Mouse (Mus musculus) forebrain, embryonic 12.5 days (tissue): ENCODE data around the gene Ripk4. TPM values are rescaled to one million over a fixed set of nuclear protein-coding genes. Genes with fewer than 3 reads are reported as not detected.

Experiments used
- ATAC-seq: fragments of 200-750 bp; cut with Nextera tagmentation; 2 replicates; pipeline ENCODE4 v1.8.0; 2017; ENCODE audit warnings: moderate TSS enrichment; ENCODE audit not compliant: low FRiP score
- H3K27ac ChIP-seq: fragments of 300-500 bp; sonication (generic); 2 replicates; pipeline ENCODE4 v1.5.1; 2016; ENCODE audit warnings: mild to moderate bottlenecking
- H3K27me3 ChIP-seq: fragments of 300-500 bp; sonication (generic); 2 replicates; pipeline ENCODE4 v1.6.1; 2016; ENCODE audit warnings: mild to moderate bottlenecking
- H3K36me3 ChIP-seq: fragments of 300-500 bp; sonication (generic); replicated peaks from 2 replicates; pipeline ENCODE4 v1.6.1; 2016; ENCODE audit warnings: mild to moderate bottlenecking
- H3K4me1 ChIP-seq: fragments of 300-500 bp; sonication (generic); 2 replicates; pipeline ENCODE4 v1.6.1; 2016
- H3K4me2 ChIP-seq: fragments of 300-500 bp; sonication (generic); 2 replicates; pipeline ENCODE4 v1.6.1; 2016; ENCODE audit warnings: mild to moderate bottlenecking, moderate library complexity
- H3K4me3 ChIP-seq: fragments of 300-500 bp; sonication (generic); replicated peaks from 2 replicates; pipeline ENCODE4 v1.5.1; 2016; ENCODE audit warnings: mild to moderate bottlenecking
- H3K9ac ChIP-seq: fragments of 300-500 bp; sonication (generic); 2 replicates; pipeline ENCODE4 v1.6.1; 2016; ENCODE audit warnings: mild to moderate bottlenecking
- H3K9me3 ChIP-seq: fragments of 300-500 bp; sonication (generic); 2 replicates; pipeline ENCODE4 v1.6.1; 2016
- whole genome bisulfite sequencing: fragments of 180-500 bp; shearing (Covaris S2); methylation state at CpG from one replicate; pipeline ENCODE4 v1.1.7; 2016; 5-methylcytosine and 5-hydroxymethylcytosine counted together
- polyA plus RNA-seq: library from polyadenylated mRNA; unstranded; fragments of >200 nt; fragmentation: Nextera tagmentation; extraction: Ambion mirVana; gene quantifications from 2 replicates; pipeline ENCODE4 v1.2.1, GENCODE M21; 2016

Ripk4 gene
- 1.3 and 1.6 TPM in 2 replicates for polyA plus RNA-seq

GRCm38 (mm10) chr16:97763061-97763989, at the start of gene Ripk4:
TSS of gene Ripk4 (minus strand) at chr16:97763787.
- Histone ChIP-seq H3K36me3 (no peaks in the 10 kb centered on the region), H3K4me1 (peaks cover 11% of the 10 kb centered on the region), H3K4me2 (peak within 1 kb of the TSS; percentile 88), H3K4me3 (peak within 1 kb of the TSS; percentile 49), H3K27ac (no peak within 1 kb of the TSS), H3K27me3 (peaks cover 69% of the 10 kb centered on the region), H3K9ac (peak within 1 kb of the TSS; percentile 29; the same call in 1 of the 2 replicates), H3K9me3 (no peaks in the 10 kb centered on the region)
- under 1% methylated on average over 88 of the region's 88 CpGs for whole genome bisulfite sequencing
- ATAC-seq = peak; percentile 68

GRCm38 (mm10) chr16:97808881-97809280, 45.3 kb upstream of the Ripk4 start:
- ATAC-seq = no peak
- H3K4me3 ChIP-seq = no peak overlapping the region
- no peaks in the 10 kb centered on the region for H3K9me3 ChIP-seq
- no peaks in the 10 kb centered on the region for H3K4me1 ChIP-seq
- no peak overlapping the region for H3K9ac ChIP-seq
- H3K36me3 ChIP-seq = peaks cover 97% of the 10 kb centered on the region
- WGBS = 97% methylated on average over 3 of the region's 3 CpGs
- H3K27me3 ChIP-seq = no peaks in the 10 kb centered on the region
- no peak overlapping the region for H3K27ac ChIP-seq
- H3K4me2 ChIP-seq = no peak overlapping the region

- no peak overlapping the region for H3K27ac ChIP-seq
- WGBS = 95% methylated on average over 3 of the region's 3 CpGs
- H3K27me3 ChIP-seq = no peaks in the 10 kb centered on the region
- H3K4me1 ChIP-seq = no peaks in the 10 kb centered on the region
- H3K4me2 ChIP-seq = no peak overlapping the region
- no peak for ATAC-seq
- peaks cover 85% of the 10 kb centered on the region for H3K36me3 ChIP-seq
- H3K9me3 ChIP-seq = no peaks in the 10 kb centered on the region
- no peak overlapping the region for H3K4me3 ChIP-seq
- no peak overlapping the region for H3K9ac ChIP-seq
Observed at GRCm38 (mm10) chr16:97805646-97806045, 42.1 kb upstream of the Ripk4 start.

- H3K27ac ChIP-seq = no peak overlapping the region
- ATAC-seq = peak; percentile 49; the same call in 1 of the 2 replicates
- no peaks in the 10 kb centered on the region for H3K4me1 ChIP-seq
- no peaks in the 10 kb centered on the region for H3K27me3 ChIP-seq
- no peak overlapping the region for H3K4me3 ChIP-seq
- WGBS = 80% methylated on average over 7 of the region's 7 CpGs
- H3K9me3 ChIP-seq = no peaks in the 10 kb centered on the region
- no peak overlapping the region for H3K4me2 ChIP-seq
- H3K36me3 ChIP-seq = peaks cover 84% of the 10 kb centered on the region
- H3K9ac ChIP-seq = no peak overlapping the region
Observed at GRCm38 (mm10) chr16:97804680-97805547, 41.3 kb upstream of the Ripk4 start.

GRCm38 (mm10) chr16:97797950-97798869, 34.6 kb upstream of the Ripk4 start:
- ATAC-seq = no peak
- Histone ChIP-seq H3K4me1 (no peaks in the 10 kb centered on the region), H3K4me2 (no peak overlapping the region), H3K27me3 (no peaks in the 10 kb centered on the region), H3K9ac (no peak overlapping the region), H3K9me3 (no peaks in the 10 kb centered on the region), H3K27ac (no peak overlapping the region), H3K36me3 (peaks cover 79% of the 10 kb centered on the region), H3K4me3 (no peak overlapping the region)
- WGBS = 96% methylated on average over 7 of the region's 7 CpGs

- H3K4me2 ChIP-seq = no peak overlapping the region
- no peak overlapping the region for H3K4me3 ChIP-seq
- H3K9ac ChIP-seq = no peak overlapping the region
- no peaks in the 10 kb centered on the region for H3K4me1 ChIP-seq
- H3K27ac ChIP-seq = no peak overlapping the region
- H3K27me3 ChIP-seq = no peaks in the 10 kb centered on the region
- no peak for ATAC-seq
- WGBS = 89% methylated on average over 3 of the region's 3 CpGs
- H3K36me3 ChIP-seq = peaks cover 82% of the 10 kb centered on the region
- no peaks in the 10 kb centered on the region for H3K9me3 ChIP-seq
Observed at GRCm38 (mm10) chr16:97797212-97797611, 33.6 kb upstream of the Ripk4 start.

GRCm38 (mm10) chr16:97794256-97794655, 30.7 kb upstream of the Ripk4 start:
- Histone ChIP-seq H3K9me3 (no peaks in the 10 kb centered on the region), H3K9ac (no peak overlapping the region), H3K4me1 (no peaks in the 10 kb centered on the region), H3K4me3 (no peak overlapping the region), H3K27me3 (no peaks in the 10 kb centered on the region), H3K36me3 (peaks cover 65% of the 10 kb centered on the region), H3K27ac (no peak overlapping the region), H3K4me2 (no peak overlapping the region)
- WGBS = 96% methylated on average over 6 of the region's 6 CpGs
- ATAC-seq = no peak

- Histone ChIP-seq H3K4me1 (no peaks in the 10 kb centered on the region), H3K4me3 (no peak overlapping the region), H3K36me3 (no peaks in the 10 kb centered on the region), H3K9me3 (no peaks in the 10 kb centered on the region), H3K27ac (no peak overlapping the region), H3K27me3 (no peaks in the 10 kb centered on the region), H3K9ac (no peak overlapping the region), H3K4me2 (no peak overlapping the region)
- ATAC-seq = no peak
- 90% methylated on average over 5 of the region's 5 CpGs for WGBS
Observed at GRCm38 (mm10) chr16:97783057-97783456, 19.5 kb upstream of the Ripk4 start.

- no peak overlapping the region for H3K4me3 ChIP-seq
- 20% methylated on average over 15 of the region's 15 CpGs for WGBS
- H3K36me3 ChIP-seq = no peaks in the 10 kb centered on the region
Observed at GRCm38 (mm10) chr16:97778353-97779025, 14.9 kb upstream of the Ripk4 start.

GRCm38 (mm10) chr16:97766501-97766900, 2.9 kb upstream of the Ripk4 start:
- WGBS = 30% methylated on average over 3 of the region's 3 CpGs
- ATAC-seq = no peak

More at GRCm38 (mm10) chr16:97778353-97779025, 14.9 kb upstream of the Ripk4 start:
- Histone ChIP-seq H3K27me3 (no peaks in the 10 kb centered on the region), H3K9ac (no peak overlapping the region), H3K9me3 (no peaks in the 10 kb centered on the region), H3K27ac (no peak overlapping the region), H3K4me2 (peak overlapping the region; percentile 36), H3K4me1 (no peaks in the 10 kb centered on the region)
- ATAC-seq = peak; percentile 57; the same call in 1 of the 2 replicates

GRCm38 (mm10) chr16:97764626-97765025, 1.0 kb upstream of the Ripk4 start:
- WGBS = 64% methylated on average over 2 of the region's 2 CpGs
- Histone ChIP-seq H3K9ac (no peak overlapping the region), H3K4me1 (peaks cover 11% of the 10 kb centered on the region), H3K9me3 (no peaks in the 10 kb centered on the region), H3K4me3 (no peak overlapping the region), H3K27me3 (peaks cover 69% of the 10 kb centered on the region), H3K27ac (no peak overlapping the region), H3K4me2 (no peak overlapping the region), H3K36me3 (no peaks in the 10 kb centered on the region)
- ATAC-seq = no peak

More at GRCm38 (mm10) chr16:97766501-97766900, 2.9 kb upstream of the Ripk4 start:
- H3K4me1 ChIP-seq = peaks cover 11% of the 10 kb centered on the region
- H3K27me3 ChIP-seq = peaks cover 54% of the 10 kb centered on the region
- H3K9ac ChIP-seq = no peak overlapping the region
- no peak overlapping the region for H3K4me2 ChIP-seq
- H3K9me3 ChIP-seq = no peaks in the 10 kb centered on the region
- no peaks in the 10 kb centered on the region for H3K36me3 ChIP-seq
- no peak overlapping the region for H3K4me3 ChIP-seq
- no peak overlapping the region for H3K27ac ChIP-seq
